Mouse (Mus musculus) granulocyte monocyte progenitor cell, adult 5-6 weeks (primary cell): Measurements from ENCODE around the gene Clip2. TPM values are rescaled to one million over a fixed set of nuclear protein-coding genes. Genes with fewer than 3 reads are reported as not detected.
A peak's percentile ranks its signal among the peaks of the same experiment; 100 is the strongest.

ENCODE experiments used
- ATAC-seq: replicated peaks from 2 replicates; pipeline ENCODE4 v1.8.0; 2016; ENCODE audit warnings: mild to moderate bottlenecking, moderate TSS enrichment, inconsistent platforms; ENCODE audit not compliant: poor library complexity, severe bottlenecking
- total RNA-seq, 2 experiments: library from RNA; stranded (forward) in 1 of 2; stranded (reverse) in 1 of 2; fragments of 200-712, 200-1000 nt in 1 of 2; fragments of >200 nt in 1 of 2; fragmentation: Nextera tagmentation in 1 of 2; gene quantifications; 2 replicates each; pipeline ENCODE4 v1.2.3; 2014 to 2017

Clip2 gene
- 4.5 and 5.1 TPM in 2 replicates for total RNA-seq (2014; fragmentation: Nextera tagmentation)
- total RNA-seq (2017), result 2.5 and 7.9 TPM in 2 replicates

GRCm38 (mm10) chr5:134552110-134552972 is at the start of gene Clip2:
Clip2 (minus strand) TSS chr5:134552434.
- peak; percentile 78 for ATAC-seq

GRCm38 (mm10) chr5:134597711-134598110 is 45.5 kb upstream of the Clip2 start:
- no peak for ATAC-seq

- ATAC-seq, result no peak
Measured at GRCm38 (mm10) chr5:134593093-134593492, 40.9 kb upstream of the Clip2 start.

GRCm38 (mm10) chr5:134592026-134592581 is 39.9 kb upstream of the Clip2 start:
- ATAC-seq, result peak; percentile 57; the same call in 1 of the 2 replicates

- ATAC-seq, result peak; percentile 82
Measured at GRCm38 (mm10) chr5:134589900-134590299, 37.7 kb upstream of the Clip2 start.

- peak; percentile 45 for ATAC-seq
Measured at GRCm38 (mm10) chr5:134584798-134585197, 32.6 kb upstream of the Clip2 start.

GRCm38 (mm10) chr5:134583884-134584213 is 31.6 kb upstream of the Clip2 start:
- no peak for ATAC-seq

GRCm38 (mm10) chr5:134583006-134583883 is 31.0 kb upstream of the Clip2 start:
- no peak for ATAC-seq

GRCm38 (mm10) chr5:134582221-134582907 is 30.1 kb upstream of the Clip2 start:
- peak; percentile 95 for ATAC-seq

GRCm38 (mm10) chr5:134581146-134581545 is 28.9 kb upstream of the Clip2 start, which contains the start of gene Rfc2:
Rfc2 (plus strand) TSS chr5:134581366.
- no peak for ATAC-seq

GRCm38 (mm10) chr5:134579135-134579534 is 26.9 kb upstream of the Clip2 start:
- no peak for ATAC-seq

- ATAC-seq, result no peak
Measured at GRCm38 (mm10) chr5:134577534-134577933, 25.3 kb upstream of the Clip2 start.

- ATAC-seq, result no peak
Measured at GRCm38 (mm10) chr5:134576517-134577220, 24.4 kb upstream of the Clip2 start.

- ATAC-seq, result no peak
Measured at GRCm38 (mm10) chr5:134575833-134576232, 23.6 kb upstream of the Clip2 start.

- peak; percentile 55 for ATAC-seq
Measured at GRCm38 (mm10) chr5:134572508-134573214, 20.4 kb upstream of the Clip2 start.

GRCm38 (mm10) chr5:134571730-134572507 is 19.7 kb upstream of the Clip2 start:
- peak; percentile 39 for ATAC-seq

- ATAC-seq, result peak; percentile 17
Measured at GRCm38 (mm10) chr5:134568964-134569491, 16.8 kb upstream of the Clip2 start.

- ATAC-seq, result no peak
Measured at GRCm38 (mm10) chr5:134568030-134568429, 15.8 kb upstream of the Clip2 start.
